Mouse (Mus musculus) cerebellum, adult (tissue): Measurements from ENCODE around the gene Atpif1.
"Not testable (repeated sequence)": the region's sequence is repeated elsewhere in the genome, so short reads cannot be mapped to it uniquely, and the experiment has no call there.

Experiments used
- ATAC-seq: cut with Nextera tagmentation; 2 replicates; pipeline ENCODE4 v1.9.2; 2017; ENCODE audit warnings: mild to moderate bottlenecking, moderate library complexity, mixed read lengths; ENCODE audit not compliant: insufficient number of reproducible peaks, low FRiP score, low TSS enrichment

The Atpif1 gene

DNA sequence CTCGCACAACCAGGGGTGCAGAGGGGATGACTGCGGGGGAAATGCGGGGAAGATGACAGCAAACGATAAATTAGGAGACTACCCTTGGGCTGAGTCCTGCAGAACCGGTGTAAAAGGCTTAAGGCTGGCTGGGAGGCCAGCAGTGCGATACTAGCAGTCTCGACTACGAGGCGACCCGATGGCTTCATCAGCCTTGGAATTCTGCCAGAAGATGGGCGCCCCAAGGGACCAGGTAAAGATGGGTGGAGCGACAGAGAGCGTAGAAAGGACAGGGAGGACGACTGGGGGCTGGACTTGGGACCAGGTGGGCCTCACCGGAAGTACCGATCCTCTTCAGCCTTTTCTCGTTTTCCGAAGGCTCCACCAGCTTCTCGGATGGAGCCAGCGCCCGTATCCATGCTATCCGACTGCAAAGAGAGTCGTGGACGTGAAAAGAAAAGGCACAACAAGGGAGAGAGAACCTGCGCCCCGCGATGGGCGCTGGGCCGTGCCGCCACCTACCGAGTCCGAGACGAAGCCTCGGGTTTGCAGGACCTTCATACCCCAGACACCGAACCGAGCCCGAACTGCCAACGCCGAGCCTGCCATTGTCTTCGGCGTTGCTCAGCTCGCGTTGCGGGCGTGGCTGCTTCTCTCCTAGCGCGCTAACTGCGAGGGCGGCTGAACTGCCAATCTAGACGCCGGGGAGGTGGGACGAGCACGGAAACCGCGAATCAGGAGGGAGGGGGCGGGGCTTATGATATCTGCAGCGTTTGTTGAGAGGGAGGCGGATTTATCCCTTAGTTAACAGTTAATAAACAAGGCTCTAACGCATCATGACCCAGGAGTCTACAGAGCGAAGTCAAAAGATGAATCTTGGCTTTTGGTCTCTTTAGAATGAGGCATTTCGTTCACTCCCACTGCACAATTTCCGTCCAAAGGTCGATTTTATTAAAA lies at the start of gene Atpif1:
Gene Atpif1, minus strand, starts transcription at position 679 of the 936 bp plus-strand sequence.
- peak; percentile 88 for ATAC-seq

DNA sequence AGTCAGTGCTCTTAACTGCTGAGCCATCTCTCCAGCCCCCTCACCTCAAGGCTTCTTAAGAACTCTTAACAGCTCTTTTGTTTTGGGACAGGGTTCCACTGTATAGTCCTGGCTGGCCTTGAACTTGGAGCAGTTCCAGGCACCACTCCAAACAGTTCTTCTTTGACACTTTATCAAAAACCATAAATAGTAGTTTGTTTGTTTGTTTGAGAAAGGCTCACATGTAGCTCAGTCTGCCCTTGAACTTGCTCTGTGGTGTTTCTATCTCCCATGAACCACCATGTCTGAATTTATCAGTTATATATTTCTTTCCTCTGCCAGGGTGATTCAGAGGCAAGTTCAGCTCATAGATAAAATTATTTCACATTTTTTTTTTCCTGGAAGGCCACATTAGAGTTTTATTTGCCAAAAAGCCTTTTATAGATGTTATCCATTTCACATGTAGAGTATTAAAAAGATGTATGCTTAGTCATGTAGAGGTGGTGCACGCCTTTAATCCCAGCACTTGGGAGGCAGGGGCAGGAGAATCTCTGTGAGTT lies 41.4 kb upstream of the Atpif1 start:
- ATAC-seq: no peak

DNA sequence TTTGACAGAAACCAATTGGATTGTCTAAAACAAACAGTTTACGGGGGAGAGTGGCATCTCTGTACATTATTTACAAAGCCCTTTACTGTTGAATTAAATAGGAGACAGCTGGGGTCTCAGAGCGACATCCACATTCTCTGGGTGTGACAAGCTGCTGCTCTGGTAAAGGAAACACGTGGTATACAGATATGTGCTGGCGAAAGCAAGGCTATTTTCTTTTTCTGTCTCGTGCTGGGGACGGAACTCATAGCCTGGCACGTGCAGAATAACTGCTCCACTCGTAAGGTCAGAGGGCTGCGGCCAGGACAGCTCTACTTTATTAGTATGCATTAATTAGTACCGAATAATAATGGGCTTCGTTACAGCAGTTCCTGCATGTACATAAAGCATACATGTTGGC lies 39.9 kb upstream of the Atpif1 start:
- no peak for ATAC-seq

DNA sequence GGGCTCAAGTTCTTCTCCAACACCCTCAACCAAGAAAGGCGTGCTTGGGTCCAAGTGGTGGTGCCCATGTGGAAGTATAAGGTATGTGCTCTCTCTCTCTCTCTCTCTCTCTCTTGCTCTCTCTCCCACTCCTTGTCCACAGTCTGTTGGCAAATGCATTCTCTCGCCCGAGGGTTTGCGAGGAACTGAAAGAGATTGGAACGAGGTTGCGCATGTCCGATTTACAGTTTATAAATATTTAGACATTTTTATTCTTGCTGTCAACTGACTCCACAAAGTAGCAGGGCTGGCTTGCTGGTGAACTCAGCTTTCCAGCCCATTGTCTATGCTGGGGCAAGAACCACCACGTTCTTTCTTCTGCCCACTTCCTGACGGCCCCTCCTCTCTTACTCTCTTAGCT lies 37.7 kb upstream of the Atpif1 start:
- ATAC-seq: no peak

DNA sequence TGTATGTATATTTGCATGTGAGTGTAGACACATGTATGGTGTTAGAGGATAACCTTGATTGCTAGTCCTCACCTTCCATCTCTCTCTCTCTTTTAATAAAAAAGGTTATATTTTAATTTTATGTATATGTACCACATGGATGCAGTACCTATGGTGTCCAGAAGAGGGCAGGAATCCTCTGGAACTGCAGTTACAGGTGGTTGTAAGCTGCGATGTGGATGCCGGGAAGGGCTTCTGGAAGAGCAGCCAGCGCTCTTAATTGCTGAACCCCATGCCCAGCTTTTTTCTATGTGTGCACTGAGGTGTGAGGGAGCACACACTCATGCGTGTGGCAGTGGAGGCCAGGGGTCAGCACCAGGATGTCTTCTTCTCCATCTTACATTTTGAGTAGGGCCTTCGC lies 35.7 kb upstream of the Atpif1 start:
- ATAC-seq: no peak

DNA sequence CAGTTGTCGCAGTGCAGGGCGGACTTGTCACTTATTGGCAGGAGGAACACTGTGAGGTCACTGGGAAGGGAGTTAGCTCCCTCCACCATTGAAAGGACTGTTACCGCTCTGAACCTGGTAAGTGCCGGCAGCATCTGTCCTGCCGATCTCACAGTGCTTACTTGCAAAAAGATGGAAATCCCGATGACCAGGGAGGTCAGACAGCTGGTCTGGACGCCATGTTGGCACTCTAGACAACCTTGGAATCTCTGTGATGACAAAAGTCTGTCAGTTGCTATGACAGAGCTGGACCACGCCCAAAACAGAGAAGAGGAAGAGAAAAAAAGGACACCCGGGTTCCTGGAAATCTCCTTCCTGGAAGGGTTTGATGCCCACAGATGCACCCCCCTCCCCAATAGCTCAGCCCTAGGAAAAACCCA lies 33.9 kb upstream of the Atpif1 start:
- ATAC-seq: no peak

DNA sequence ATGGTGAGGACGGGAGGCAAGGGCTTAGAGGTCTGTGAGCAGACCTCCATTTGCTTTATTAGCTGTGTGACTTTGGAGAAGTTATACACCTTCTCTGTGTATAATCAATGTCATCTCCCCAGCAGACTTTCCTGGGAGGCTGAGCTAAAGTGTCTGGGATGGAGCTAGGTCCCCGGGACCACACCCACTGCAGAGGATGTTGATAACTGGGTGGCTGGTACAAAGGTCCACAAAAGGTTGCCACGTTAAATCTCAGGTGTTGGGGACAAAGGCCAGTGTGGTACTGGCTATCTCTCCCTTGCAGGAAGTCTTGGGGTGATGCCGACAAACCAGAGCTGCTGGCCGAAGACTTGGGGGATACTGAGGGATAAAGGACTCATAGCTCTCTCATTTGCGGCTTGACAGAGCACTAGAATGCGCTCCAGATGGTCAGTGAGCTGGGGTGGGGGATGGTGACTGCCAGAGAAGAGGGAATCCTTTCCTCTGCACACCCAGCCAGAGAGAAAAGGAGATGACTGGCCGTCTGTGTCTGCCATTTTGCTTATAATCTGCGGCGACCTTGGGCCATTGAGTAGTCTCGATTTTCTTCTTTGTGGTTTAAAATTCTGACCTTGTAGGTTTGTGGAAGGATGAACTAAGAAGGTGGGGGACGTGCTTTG lies 31.8 kb upstream of the Atpif1 start:
- ATAC-seq: no peak

DNA sequence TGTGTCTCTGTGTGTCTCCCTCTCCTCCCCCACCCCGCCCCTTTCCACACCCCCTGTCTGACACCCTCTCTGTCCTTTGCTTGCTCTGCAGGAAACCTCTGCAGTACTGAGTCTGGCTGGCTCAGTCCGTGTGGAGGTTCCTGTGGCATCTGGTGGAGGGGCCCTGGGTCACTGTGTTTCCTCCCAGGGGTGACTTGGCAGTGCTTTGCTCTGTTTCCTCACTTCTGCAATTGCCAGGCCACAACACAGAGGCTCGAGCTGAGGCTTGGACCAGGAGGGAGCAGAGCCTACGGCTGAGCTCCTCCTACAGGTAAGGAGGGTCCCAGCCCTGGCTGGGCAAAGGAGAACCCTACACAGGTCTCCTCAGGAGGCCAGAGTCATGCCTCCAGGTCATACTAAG lies 30.5 kb upstream of the Atpif1 start, which contains the start of gene Ptafr:
Gene Ptafr, plus strand, starts transcription at position 103 of the 400 bp plus-strand sequence.
- ATAC-seq: no peak

DNA sequence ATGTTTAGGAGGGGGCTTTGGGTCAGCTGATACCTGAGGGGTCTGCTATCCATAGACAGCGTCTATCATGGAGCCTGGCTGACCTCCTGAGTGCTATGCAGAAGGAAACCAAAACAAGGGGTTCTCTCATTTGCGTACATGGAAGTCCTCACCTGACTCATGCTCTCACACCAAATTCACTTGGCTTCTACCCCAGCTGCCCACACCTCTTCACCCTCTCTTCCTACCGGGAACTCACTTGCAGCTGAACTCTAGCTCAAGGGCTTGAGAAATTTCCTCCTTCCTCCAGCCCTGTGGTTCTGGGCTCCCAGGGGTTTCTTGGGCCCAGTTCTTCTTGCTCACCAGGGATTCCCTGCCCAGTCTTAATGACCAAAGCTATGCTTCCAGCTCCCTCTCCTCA lies 29.8 kb upstream of the Atpif1 start:
- no peak for ATAC-seq

DNA sequence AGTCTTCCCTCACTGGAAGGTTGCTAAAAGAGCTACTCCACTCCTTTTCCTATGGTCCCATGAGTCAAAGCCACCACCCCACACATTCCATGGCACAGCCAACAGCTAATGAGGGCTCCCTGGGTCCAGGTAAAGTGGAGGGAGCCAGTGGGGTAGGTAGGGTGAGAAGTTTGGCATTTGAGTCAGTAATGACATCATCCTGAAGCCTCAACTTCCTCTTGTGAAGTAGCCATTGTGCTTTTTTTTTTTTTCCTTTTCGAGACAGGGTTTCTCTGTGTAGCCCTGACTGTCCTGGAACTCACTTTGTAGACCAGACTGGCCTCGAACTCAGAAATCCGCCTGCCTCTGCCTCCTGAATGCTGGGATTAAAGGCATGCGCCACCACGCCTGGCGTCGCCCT lies 22.1 kb upstream of the Atpif1 start:
- not testable (repeated sequence) for ATAC-seq

DNA sequence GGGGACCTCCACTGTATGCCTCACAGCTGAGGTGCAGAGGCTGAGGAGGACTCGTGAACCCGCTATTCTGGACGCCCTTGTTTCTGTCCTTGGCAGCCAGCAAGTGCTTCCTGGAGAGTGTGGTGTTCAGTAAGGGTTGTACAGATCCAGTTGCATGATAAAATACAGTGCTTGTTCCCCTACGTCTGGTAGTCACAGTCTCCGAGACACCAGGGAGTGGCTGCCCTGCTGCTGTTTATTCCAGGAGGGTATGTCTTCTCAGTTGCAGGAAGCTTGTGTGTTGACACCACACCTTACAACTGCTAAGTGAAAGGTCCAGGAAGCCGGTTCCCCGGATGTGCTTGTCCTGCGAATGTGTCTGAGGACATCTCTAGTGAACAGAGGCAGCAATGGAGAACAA lies 21.2 kb upstream of the Atpif1 start:
- ATAC-seq: no peak; the same call in 1 of the 2 replicates

DNA sequence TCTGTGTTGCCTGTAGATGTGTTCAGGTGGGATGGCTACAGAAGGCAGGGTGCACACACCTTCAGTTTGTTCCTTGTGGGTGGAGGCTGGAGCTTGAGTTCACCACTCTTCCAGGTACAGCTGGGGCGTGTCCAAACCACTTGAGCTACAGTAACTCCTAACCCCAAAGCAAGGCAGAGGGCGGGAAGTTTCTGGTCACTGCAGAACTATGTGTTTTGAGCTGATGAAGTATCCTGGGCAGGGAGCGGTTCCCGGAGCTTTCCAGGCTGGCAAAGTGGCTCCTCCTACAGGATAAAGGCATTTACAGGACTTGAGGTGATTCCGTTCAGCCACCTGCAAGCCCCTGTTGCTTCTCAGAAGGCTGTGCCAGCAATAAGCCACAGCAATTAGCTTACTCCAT lies 20.8 kb upstream of the Atpif1 start:
- ATAC-seq: no peak

DNA sequence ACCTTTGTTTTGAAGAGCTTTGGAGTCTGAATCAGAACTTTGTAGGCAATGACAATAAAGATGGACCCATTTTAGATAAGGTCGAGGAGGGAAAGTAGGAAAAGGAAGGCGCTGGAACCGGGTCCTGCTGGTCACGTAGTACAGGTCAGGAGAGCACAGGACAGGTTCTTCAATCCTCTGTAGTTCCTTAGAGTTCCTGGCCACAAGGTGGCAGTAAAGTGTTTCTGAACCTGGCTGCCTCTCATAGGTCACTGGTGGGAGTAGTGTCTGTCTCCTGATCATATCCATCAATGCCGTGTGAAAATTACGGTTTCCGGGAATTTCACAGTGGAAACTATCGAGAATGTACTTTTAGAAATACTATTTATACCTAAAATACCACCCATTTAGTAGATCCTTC lies 12.4 kb upstream of the Atpif1 start:
- ATAC-seq: 0 out of 2 replicates have a peak, but pooled peaks have one; percentile 6

DNA sequence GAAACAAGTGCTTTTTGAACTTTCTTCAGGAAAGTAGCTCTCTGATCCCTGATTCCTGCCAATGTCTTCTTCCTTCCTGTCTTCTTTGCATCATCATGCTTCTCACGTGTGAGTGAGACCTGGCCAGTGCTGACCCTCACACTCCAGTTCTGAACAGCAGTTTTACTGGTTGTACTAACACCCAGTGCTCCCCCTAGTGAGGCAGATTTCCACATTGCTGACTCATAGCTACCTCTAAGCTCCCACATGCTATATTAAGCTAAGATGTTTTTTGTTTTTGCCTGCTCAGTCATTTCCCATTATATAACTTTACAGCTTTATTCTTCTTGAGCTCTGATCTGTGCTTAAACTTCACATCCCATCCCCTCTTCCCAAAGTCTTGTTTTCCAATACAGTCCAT lies 9.3 kb upstream of the Atpif1 start:
- ATAC-seq: no peak

DNA sequence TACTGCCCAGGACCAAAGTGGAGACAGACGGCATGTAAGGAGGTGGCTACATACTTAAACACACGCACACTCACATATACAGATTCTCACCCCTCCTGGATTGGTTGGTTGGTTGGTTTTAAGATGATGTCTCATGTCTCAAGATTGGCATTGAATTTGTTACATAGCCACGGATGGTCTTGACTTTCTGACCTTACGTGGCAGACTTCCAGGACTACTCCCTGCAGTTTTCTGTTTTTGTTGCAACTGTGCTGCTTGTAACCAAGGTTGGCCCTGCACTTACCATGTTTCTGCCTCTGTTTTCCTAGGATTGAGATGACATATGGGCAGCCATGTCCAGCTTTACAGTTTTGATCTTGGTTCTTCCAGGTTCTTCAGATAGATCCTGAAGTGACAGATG lies 8.0 kb upstream of the Atpif1 start:
- no peak for ATAC-seq

DNA sequence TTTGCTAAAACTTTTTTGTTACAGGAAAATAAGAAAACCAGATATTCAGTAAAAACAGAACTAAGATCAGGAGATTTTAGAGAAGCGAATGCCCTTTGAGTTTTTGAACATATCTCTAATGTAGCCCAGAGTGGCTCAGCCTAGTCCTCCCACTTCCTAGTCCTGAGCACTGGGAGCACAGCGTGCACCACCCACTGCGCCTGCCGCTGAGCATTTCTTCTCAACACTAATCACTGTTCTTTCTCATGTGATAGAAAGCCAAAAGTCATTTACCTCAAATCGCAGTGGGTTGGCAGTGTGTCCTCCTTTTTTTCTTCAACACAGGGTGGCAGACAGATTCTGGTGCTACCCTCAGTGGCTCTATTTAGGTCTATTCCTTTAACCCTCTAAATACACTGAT lies 6.0 kb upstream of the Atpif1 start:
- no peak for ATAC-seq

DNA sequence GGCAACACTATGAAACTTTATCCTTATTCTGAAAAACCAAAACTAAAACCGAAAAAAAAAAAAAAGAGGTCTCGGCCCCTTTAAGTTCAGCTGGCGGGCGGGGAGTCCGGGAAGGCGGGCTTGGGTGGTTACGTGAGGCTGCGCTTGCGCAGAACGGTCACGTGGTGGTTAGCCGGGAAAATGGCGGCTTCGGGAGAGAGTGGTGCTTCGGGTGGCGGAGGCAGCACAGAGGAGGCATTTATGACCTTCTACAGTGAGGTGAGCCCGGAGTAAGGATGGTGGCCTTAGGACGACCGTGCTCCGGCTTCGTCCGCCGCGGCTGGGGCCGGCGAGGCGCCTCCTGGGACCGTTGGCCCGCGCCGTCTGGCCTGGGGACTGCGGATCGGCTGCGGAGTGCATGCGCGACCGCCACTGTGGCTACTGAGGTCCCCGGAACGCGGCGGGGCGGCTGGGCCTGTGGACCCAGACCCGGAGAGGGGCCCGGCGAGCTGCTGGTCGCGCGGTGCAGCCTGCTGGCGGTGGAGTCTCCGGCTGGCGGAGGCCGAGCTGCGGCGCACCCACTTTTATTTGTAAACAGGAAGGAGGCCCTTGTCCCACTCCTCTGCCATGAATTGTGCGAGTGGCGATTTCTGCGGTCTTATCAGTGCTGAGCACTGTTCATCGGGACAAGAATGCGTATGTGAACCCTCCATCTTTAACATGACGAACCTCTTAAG lies 2.1 kb upstream of the Atpif1 start, which contains the start of gene Dnajc8:
Gene Dnajc8, plus strand, starts transcription at position 145 of the 716 bp plus-strand sequence.
- ATAC-seq: peak; percentile 60; the same call in 1 of the 2 replicates

DNA sequence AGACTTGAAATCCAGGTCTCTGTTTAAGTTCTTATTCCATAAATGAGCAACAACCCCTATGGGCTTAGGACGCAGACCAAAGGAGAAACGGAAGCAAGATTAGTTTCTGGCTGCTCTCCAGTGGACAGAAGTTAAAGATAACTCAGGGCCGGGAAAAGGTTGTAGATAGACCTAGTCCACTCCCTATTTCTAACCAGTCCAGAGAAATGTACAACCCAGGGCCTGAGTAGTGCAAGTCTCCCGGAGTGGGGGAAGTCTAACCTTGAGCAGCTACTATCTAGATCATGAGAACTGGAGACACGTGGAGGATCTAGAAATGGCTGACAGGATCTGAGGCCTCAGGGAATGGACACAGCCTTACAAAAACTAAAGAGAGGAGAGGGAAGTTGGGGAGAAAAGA lies 963 bp downstream of the Atpif1 start:
- ATAC-seq: no peak

DNA sequence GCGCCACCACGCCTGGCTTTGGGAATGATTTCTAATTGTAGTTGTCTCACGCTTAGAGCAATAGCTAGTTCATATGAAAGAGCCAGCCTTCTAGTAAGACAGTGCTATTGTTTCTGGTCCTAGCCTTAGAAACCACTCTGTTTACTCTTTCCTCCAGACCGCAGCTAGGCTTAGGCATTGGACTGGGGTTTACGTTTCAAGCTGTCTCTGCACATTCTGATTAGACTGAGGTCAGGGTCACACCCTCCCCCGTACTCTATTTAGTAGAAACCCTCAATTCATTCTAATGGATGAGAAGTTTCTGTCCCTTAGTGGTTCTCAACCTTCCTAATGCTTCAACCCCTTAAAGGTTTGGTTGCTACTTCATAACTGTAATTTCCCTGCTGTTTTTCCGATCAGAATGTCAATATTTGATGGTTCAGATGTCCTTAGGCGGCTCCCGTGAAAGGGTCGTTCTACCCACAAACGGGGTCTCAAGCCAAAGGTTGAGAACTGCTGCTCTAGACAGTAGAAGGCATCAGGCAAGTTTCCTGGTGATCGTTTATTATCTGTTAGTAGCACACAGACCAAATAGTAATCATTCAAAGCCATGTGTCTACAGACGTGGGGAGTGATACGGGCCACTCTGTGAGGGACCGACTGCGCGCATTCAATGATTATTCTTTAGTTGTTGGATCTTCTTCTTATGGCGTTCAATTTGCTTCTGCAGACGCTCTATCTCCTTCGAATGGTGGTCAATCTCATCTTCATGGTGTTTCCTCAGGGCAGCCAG lies 3.2 kb downstream of the Atpif1 start:
- ATAC-seq: no peak

DNA sequence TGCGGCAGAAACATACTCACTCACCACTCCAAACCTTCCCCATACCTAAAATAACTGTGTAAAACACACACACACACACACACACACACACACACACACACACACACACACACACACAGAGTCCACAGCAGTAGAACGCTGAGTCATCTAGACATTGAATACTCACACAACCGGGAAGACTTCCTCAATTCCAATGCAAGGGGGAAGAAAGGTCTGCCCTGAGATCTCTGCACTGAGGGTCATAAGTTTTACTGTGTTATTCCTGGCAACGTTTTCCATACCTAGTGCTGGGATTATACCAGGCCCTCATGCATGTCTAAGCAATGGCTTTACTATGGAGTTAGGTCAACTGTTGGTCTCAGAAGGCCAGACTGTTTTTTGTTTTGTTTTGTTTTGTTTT lies 4.1 kb downstream of the Atpif1 start:
- ATAC-seq: no peak
